Mouse (Mus musculus) forebrain, embryonic 13.5 days (tissue): ENCODE results near the gene Ppp4c. TPM values are rescaled to one million over a fixed set of nuclear protein-coding genes. Genes with fewer than 3 reads are reported as not detected.

ENCODE experiments used
- ATAC-seq: fragments of 200-750 bp; cut with Nextera tagmentation; 2 replicates; pipeline ENCODE4 v1.8.0; 2017
- H3K27ac ChIP-seq: fragments of 300-500 bp; sonication (generic); 2 replicates; pipeline ENCODE4 v1.5.1; 2015; ENCODE audit warnings: inconsistent platforms, mild to moderate bottlenecking, moderate library complexity
- H3K27me3 ChIP-seq: fragments of 300-500 bp; sonication (generic); 2 replicates; pipeline ENCODE4 v1.6.1; 2015; ENCODE audit warnings: mild to moderate bottlenecking, inconsistent platforms
- H3K36me3 ChIP-seq: fragments of 300-500 bp; sonication (generic); 2 replicates; pipeline ENCODE4 v1.6.1; 2015; ENCODE audit warnings: mild to moderate bottlenecking, inconsistent platforms; ENCODE audit not compliant: poor library complexity, severe bottlenecking
- H3K4me1 ChIP-seq: fragments of 300-500 bp; sonication (generic); 2 replicates; pipeline ENCODE4 v1.6.1; 2015; ENCODE audit warnings: inconsistent platforms
- H3K4me2 ChIP-seq: fragments of 300-500 bp; sonication (generic); 2 replicates; pipeline ENCODE4 v1.6.1; 2015; ENCODE audit warnings: inconsistent platforms, mild to moderate bottlenecking, moderate library complexity
- H3K4me3 ChIP-seq: fragments of 300-500 bp; sonication (generic); 2 replicates; pipeline ENCODE4 v1.5.1; 2015; ENCODE audit warnings: mild to moderate bottlenecking, inconsistent platforms
- H3K9ac ChIP-seq: fragments of 300-500 bp; sonication (generic); 2 replicates; pipeline ENCODE4 v1.6.1; 2015; ENCODE audit warnings: mild to moderate bottlenecking, inconsistent platforms
- H3K9me3 ChIP-seq: fragments of 300-500 bp; sonication (generic); replicated peaks from 2 replicates; pipeline ENCODE4 v1.6.1; 2016; ENCODE audit warnings: inconsistent platforms
- WGBS: fragments of 180-500 bp; shearing (Covaris S2); methylation state at CpG from one replicate; pipeline ENCODE4 v1.1.7; 2015; 5-methylcytosine and 5-hydroxymethylcytosine counted together
- polyA plus RNA-seq: library from polyadenylated mRNA; unstranded; fragments of >200 nt; fragmentation: Nextera tagmentation; extraction: Ambion mirVana; gene quantifications from 2 replicates; pipeline ENCODE4 v1.2.1, GENCODE M21; 2015

The Ppp4c gene
- polyA plus RNA-seq, 1 experiment from 2014 or later: 246 TPM

DNA sequence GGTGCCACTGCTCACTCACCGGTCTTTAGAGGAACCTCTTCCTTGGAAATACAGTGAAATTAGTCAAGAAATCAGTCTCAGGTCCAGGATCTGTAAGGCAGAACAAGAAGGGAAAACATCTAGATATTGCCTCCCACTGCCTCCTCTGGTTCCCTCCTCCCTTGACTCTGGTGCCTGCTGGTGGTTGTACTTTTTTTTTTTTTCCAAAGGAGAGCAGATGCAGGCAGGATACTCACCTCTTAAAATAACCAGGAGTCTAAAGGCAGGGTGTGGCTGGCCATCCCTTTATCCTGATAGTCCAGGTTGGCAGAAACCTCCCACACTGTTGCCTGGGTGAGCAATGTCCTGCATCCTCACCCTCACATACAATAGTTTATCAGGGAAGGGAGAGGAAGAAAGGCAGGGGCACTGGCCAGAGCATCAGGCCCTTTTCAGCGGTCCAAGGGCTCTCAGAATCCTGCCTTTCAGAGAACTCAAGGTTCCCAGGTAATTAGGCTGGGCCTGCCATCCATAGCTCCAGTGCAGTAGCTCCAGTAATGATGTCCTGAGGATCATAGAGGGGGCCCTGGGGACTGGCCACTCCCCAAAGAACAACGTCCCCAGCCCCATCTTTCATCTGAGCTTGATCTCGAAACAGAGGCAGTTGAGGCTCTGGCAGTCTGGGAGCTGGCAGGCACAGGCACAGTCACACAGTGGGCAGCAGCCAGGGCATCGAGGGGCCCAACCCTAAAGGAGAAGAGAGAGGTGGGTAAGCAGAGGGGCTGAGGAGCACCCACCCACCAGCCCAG is 8.2 kb upstream of the Ppp4c start:
- Histone ChIP-seq H3K27me3 (no peaks in the 10 kb centered on the region), H3K4me1 (peaks cover 39% of the 10 kb centered on the region)
- ATAC-seq: no peak

DNA sequence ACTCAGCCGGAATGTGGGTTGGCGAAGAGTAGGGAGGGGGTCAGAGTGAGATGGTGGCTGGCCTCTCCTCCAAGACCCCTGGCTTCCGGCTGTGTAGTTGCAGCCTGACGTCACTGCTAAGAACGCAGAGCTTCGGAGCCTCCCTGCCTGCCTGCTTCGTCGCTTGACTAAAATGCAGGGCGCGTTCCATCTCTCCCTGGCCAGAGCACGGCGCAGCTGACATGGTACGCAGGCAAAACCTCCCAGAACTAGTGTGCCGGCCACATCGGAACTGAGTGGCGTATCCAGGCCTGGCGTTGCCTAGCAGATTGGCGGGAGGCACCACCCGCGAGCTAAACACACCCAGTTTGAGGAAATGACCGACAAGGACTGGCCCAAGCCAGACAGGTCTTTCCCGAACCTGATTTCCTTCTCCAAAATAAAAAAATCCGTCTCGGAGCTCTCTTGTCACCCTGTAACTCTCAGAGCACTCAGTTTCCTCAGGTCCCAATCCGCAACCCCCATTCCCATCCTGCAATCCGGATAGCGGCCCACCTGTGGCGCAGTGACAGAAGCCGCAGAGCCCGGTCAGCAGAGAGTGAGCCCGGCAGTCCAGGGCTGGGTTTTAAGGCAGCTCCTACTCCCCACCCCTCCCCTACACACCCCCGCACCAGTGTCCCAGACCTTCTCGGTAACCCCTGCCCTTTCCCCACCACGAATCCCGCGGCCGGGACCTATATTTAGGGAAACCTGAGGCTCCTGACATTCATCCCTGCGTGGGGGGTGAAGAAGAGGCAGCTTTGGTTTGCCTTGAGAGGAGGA is 7.4 kb upstream of the Ppp4c start:
- Histone ChIP-seq H3K27ac (peak overlapping the region; percentile 93), H3K36me3 (peaks cover 56% of the 10 kb centered on the region), H3K9me3 (no peaks in the 10 kb centered on the region), H3K4me3 (peak overlapping the region; percentile 76), H3K4me1 (peaks cover 39% of the 10 kb centered on the region), H3K4me2 (peak overlapping the region; percentile 88), H3K9ac (peak overlapping the region; percentile 89), H3K27me3 (no peaks in the 10 kb centered on the region)
- WGBS: 2% methylated on average over 36 of the region's 38 CpGs
- peak; percentile 91 for ATAC-seq

More for the DNA sequence above, 8.2 kb upstream of the Ppp4c start:
- H3K36me3 ChIP-seq: peaks cover 51% of the 10 kb centered on the region
- H3K9ac ChIP-seq: peak overlapping the region; percentile 89
- peak overlapping the region; percentile 76 for H3K4me3 ChIP-seq
- H3K27ac ChIP-seq: peak overlapping the region; percentile 93
- H3K9me3 ChIP-seq: no peaks in the 10 kb centered on the region
- peak overlapping the region; percentile 88 for H3K4me2 ChIP-seq
- 41% methylated on average over 5 of the region's 5 CpGs for WGBS

DNA sequence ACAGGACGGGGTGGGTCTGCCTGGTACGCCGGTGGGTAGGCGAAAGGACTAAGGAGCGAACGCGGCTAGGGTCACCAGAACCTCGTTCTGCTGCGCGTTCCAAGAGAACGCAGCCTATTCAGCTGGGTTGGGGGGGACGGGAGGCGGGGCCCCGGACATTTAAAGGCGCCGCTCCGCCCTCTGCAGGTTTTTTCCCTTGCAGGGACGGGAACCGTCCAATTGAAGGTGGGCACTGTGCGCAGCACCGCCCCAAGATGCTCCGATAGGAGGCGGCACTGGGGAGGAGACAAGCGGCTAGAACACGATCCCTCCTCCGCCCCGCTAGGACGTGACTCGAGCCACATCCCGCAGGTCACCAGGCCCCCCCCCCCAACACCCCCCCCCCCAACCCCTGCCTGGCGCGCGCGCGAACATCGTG is 6.8 kb upstream of the Ppp4c start:
- peaks cover 39% of the 10 kb centered on the region for H3K4me1 ChIP-seq
- H3K9ac ChIP-seq: peak overlapping the region; percentile 89
- under 1% methylated on average over 26 of the region's 36 CpGs for WGBS
- no peaks in the 10 kb centered on the region for H3K9me3 ChIP-seq
- peak overlapping the region; percentile 88 for H3K4me2 ChIP-seq
- peak overlapping the region; percentile 93 for H3K27ac ChIP-seq
- peak; percentile 97 for ATAC-seq
- H3K4me3 ChIP-seq: peak overlapping the region; percentile 76
- H3K36me3 ChIP-seq: peaks cover 57% of the 10 kb centered on the region
- H3K27me3 ChIP-seq: no peaks in the 10 kb centered on the region

DNA sequence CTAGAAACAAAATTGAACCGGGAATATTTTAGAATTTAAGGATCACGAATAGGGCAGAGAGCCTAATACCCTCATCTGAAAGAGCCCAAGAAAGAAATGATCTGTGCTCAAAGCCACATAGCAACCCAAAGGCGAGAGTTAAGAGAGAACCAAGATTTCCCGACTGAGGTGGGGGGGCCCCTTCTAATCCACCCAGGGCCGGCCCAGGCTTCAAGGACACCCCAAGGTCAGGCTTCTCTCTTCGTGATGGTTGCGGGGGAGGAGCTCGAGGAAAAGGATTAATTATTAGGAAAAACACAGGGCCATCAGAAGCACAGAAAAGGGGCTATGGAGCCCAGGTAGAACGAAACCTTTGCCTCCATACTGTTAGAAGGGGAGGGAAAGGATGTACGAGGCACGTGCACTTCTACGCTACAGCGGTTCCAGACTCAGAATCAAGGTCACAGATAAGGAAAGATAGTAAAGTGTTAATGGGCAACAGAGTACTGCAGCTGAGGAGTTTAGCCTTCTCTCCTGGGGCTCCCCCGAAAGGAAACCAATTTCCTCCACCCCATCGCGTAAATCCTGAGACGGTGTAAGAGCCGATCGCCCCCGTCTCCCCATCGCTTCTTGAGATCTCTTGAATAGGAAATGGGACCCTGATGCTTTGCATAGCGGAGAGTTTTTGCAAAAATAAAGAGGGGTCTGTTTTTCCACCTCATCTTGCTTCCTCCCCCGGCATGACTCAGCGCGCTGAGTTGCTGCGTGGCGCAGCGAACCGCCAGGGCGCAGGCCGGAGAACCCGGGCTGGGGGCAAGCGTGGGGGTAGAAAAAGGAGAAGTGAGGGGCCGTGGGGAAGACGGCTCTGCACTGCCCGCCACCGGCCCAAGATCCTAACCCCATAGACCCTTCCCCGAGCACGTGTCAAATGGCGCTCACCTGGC is 6.1 kb upstream of the Ppp4c start:
- peaks cover 52% of the 10 kb centered on the region for H3K36me3 ChIP-seq
- peak overlapping the region; percentile 76 for H3K4me3 ChIP-seq
- no peaks in the 10 kb centered on the region for H3K27me3 ChIP-seq
- WGBS: under 1% methylated on average over 40 of the region's 40 CpGs
- peak overlapping the region; percentile 89 for H3K9ac ChIP-seq
- H3K4me1 ChIP-seq: peaks cover 39% of the 10 kb centered on the region
- no peak for ATAC-seq
- H3K27ac ChIP-seq: peak overlapping the region; percentile 88
- H3K9me3 ChIP-seq: no peaks in the 10 kb centered on the region
- H3K4me2 ChIP-seq: peak overlapping the region; percentile 88

DNA sequence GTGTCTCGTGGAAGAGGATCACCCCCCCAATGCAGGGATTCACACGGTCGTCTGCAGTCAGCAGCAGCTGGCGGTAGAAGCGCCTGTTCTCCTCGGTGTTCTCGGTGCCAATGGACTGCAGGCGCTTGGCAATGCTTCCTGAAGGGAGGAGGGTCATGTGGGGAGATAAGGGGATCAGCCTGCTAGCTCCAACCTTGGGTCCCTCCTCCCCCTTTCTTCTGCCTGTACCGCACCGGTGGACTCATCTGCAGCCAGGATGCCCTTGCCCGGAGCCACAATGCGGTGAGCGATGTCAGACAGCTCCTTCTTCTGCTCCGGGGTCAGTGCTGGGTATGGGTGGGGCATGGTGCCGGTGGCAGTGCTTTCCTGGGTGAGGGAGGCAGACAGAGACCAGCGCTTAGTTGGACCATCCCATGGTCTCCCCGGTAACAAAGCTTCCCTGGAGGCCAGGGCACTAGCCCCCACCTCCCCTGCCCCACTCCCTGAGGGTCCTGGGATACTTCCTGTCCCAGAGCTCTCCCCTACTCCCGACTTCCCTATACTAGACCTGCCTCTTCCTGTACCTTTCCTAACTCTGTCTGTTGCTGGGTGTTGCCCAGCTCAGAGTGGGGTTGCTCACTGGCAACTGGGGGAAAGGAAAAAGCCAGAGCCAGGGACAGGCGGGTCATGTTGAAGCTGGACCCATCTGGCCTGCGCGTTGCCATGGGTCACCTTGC is 5.3 kb upstream of the Ppp4c start, which contains the start of gene Fam57b:
Fam57b (plus strand) TSS at position 258 of the 716 bp plus-strand sequence.
- Histone ChIP-seq H3K36me3 (peaks cover 44% of the 10 kb centered on the region), H3K9me3 (no peaks in the 10 kb centered on the region), H3K27ac (peak within 1 kb of the TSS; percentile 88), H3K4me3 (peak within 1 kb of the TSS; percentile 76), H3K4me2 (peak within 1 kb of the TSS; percentile 88), H3K9ac (peak within 1 kb of the TSS; percentile 89), H3K27me3 (no peaks in the 10 kb centered on the region), H3K4me1 (peaks cover 46% of the 10 kb centered on the region)
- WGBS: 27% methylated on average over 19 of the region's 21 CpGs
- ATAC-seq: no peak

DNA sequence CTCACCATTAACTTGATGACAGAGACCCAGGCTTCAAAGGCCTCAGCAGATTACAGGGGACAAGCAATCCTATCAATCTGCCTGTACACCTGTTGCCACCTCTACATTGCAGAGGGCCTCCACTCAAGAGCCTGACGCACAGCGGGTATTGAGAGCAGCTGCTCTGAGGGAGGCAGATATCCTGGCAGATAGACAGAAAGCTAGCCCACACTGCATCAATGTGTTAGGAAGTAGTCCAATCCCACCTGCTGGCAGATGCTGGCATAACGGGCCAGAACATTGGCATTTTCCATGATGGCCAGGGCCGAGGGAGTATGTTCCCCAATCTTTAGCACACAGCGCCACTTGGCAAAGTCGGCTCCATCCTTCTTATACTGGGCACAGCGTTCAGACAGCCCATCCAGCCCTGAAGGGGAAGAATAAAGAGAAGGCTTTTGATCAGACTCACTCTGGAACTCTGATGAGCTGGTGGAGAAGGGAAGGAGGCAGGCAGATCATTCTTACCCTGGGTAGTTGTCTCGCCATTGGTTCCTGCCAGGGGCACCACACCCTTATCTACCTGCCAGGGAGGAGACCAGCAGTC is 4.1 kb upstream of the Ppp4c start:
- H3K4me1 ChIP-seq: peaks cover 50% of the 10 kb centered on the region

DNA sequence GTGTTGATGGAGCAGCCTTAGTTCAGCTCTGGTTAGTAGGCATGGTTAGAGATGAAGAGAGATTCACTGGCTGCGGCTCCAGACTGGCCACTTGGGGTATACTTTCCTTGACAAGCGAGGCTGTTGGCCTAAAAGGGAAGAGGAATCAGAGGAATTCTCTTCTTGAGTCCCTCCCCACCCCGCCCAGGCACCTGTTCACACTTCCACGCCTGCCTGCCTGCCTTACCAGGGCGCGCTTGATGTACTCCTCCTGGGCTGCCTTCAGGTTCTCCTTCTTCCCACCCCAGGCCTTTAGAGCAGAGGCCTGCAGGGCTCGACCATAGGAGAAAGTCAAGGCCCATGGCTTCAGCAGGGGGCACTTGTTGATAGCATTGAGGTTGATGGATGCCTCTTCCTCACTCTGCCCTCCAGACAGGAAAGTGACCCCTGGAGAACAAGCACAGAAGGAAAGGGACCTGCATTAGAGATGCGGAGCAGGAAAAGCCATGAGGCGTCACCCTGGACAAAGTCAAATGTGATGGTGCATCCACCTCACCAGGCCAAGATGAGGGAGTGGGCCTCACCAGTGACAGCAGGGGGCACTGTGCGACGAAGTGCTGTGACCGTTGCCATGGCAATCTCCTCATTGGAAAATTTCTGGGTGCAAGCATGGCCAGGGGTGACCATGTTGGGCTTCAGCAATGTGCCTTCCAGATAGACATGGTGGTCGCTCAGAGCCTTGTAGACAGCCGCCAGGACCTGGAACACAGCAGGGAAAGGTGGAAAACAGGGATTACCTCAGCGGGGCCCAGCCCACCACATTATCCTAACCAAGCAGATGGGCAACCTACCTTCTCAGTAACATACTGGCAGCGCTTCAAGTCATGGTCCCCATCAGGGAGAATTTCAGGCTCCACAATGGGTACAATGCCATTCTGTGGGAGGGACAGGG is 3.4 kb upstream of the Ppp4c start:
- no peak overlapping the region for H3K4me3 ChIP-seq
- H3K27me3 ChIP-seq: no peaks in the 10 kb centered on the region
- H3K9ac ChIP-seq: no peak overlapping the region
- H3K9me3 ChIP-seq: no peaks in the 10 kb centered on the region
- H3K4me1 ChIP-seq: peaks cover 55% of the 10 kb centered on the region
- no peak for ATAC-seq
- 83% methylated on average over 16 of the region's 16 CpGs for WGBS
- no peak overlapping the region for H3K27ac ChIP-seq
- no peak overlapping the region for H3K4me2 ChIP-seq
- peaks cover 35% of the 10 kb centered on the region for H3K36me3 ChIP-seq

More for the DNA sequence above, 4.1 kb upstream of the Ppp4c start:
- 0 out of 2 replicates have a peak overlapping the region, but pooled peaks have one; percentile 12 for H3K27ac ChIP-seq
- no peaks in the 10 kb centered on the region for H3K27me3 ChIP-seq
- H3K36me3 ChIP-seq: peaks cover 35% of the 10 kb centered on the region
- peak overlapping the region; percentile 2; the same call in 1 of the 2 replicates for H3K9ac ChIP-seq
- 70% methylated on average over 8 of the region's 8 CpGs for WGBS
- H3K9me3 ChIP-seq: no peaks in the 10 kb centered on the region
- 0 out of 2 replicates have a peak overlapping the region, but pooled peaks have one; percentile 76 for H3K4me3 ChIP-seq
- ATAC-seq: no peak
- no peak overlapping the region for H3K4me2 ChIP-seq

DNA sequence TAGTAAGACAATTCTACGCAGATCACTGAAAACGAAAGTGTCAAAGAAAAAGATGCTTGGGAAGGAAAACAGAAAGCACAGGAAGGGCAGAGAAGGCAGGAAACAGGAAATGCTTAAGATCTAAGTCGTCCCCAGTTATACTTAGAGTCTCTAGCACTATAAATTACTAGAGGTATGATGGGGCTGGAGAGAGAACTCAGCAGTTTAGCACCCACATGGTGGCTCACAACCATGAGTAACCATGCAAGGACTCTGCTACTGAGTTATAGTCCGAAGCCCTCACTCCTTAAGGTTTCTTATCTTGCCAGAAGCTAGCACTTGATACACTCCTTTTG is 1.9 kb upstream of the Ppp4c start:
- no peak overlapping the region for H3K27ac ChIP-seq
- no peak overlapping the region for H3K4me2 ChIP-seq
- 80% methylated on average over 4 of the region's 4 CpGs for WGBS
- H3K9ac ChIP-seq: no peak overlapping the region
- H3K36me3 ChIP-seq: peaks cover 47% of the 10 kb centered on the region
- H3K9me3 ChIP-seq: no peaks in the 10 kb centered on the region
- no peaks in the 10 kb centered on the region for H3K27me3 ChIP-seq
- peaks cover 52% of the 10 kb centered on the region for H3K4me1 ChIP-seq
- no peak for ATAC-seq
- no peak overlapping the region for H3K4me3 ChIP-seq

DNA sequence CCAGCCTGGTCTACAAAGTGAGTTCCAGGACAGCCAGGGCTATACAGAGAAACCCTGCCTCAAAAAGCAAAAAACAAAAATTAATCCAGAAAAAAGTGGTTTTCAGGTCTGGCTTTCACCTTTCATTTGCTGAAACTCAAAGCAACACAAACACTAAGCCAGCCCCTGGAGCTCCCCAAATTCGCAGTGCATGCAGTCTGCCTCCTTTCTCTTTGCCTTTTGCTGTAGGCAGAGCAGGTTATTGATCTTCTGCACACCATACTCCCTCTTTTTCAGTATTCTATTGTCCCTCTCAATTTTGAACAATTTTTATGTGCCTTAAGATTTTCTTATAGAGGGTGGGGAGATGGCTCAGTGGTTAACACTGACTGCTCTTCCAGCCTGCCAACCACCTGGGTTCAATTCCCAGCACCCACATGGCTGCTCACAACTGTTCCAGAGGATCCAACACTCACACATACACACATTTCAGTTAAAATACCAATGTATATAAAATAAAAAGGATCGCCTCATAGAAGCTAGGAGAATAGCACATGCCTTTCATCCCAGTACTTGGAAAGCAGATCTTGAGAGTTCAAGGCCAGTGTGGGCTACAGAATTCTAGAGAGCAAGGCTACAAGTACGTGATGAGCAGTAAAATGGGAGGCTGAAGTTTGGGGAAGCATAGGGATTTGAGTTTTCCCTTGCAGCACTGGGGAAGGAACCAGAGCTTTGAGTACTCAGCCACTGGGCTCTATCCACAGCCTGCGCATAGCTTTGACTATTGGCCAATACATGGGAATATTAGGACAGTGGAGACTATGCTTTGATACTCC is 1.4 kb upstream of the Ppp4c start:
- Histone ChIP-seq H3K4me2 (0 out of 2 replicates have a peak overlapping the region, but pooled peaks have one; percentile 90), H3K4me3 (no peak overlapping the region), H3K4me1 (peaks cover 52% of the 10 kb centered on the region), H3K27me3 (no peaks in the 10 kb centered on the region), H3K9ac (no peak overlapping the region), H3K9me3 (no peaks in the 10 kb centered on the region), H3K36me3 (peaks cover 53% of the 10 kb centered on the region), H3K27ac (no peak overlapping the region; the same call in 1 of the 2 replicates)
- ATAC-seq: no peak
- WGBS: 78% methylated on average over 4 of the region's 4 CpGs
